Mouse (Mus musculus) bone marrow, adult 2 months (tissue): ENCODE data around the gene Gas6.

Experiments used
- CTCF ChIP-seq: fragments of 200-500 bp; IDR thresholded peaks from 2 replicates; pipeline ENCODE4 v1.5.1; 2011; ENCODE audit warnings: low read length, control low read depth; ENCODE audit not compliant: control insufficient read depth, insufficient read depth
- POLR2A ChIP-seq: fragments of 200-500 bp; IDR thresholded peaks from 2 replicates; pipeline ENCODE4 v1.6.1; 2011; ENCODE audit warnings: low read depth, mild to moderate bottlenecking, control low read depth, low read length, borderline replicate concordance; ENCODE audit not compliant: control insufficient read depth

DNA sequence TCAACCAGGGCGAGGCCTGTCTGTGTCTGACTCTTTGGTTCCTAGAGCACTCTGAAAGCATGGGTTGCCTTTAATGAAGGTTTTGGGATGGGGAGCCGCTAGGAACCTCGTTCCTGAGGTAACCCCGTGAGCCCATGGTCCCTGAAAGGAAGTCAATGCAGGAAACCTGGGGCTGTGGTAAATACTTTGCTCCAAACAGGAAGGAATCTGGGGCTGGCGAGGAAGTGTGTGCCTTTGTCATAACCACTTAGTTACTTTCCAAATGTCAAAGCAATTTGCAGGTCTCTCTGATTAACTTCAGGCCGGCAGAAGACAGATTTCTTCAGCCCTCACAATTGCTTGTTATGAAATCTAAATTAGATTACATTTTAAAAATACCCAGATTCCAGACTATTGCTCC lies 66.9 kb downstream of the Gas6 start:
- TF ChIP-seq CTCF (no peak), POLR2A (no peak)
